Mouse (Mus musculus): ENCODE results near the gene Chrdl2. TPM values are rescaled to one million over a fixed set of nuclear protein-coding genes. Genes with fewer than 3 reads are reported as not detected.

The Chrdl2 gene
- total and polyA plus RNA-seq, 3 experiments = 0.05 TPM; not detected in 2

- TF ChIP-seq GATA1 (IDR thresholded peaks at IDR 0.05; ENCODE audit: borderline replicate concordance, low read length) (no peak), TAL1 (conservative IDR thresholded peaks at IDR 0.05; ENCODE audit: low read depth, low read length) (no peak), POLR2AphosphoS5 (IDR thresholded peaks at IDR 0.05; ENCODE audit: insufficient replicate concordance, low read depth, low read length) (no peak), GATA2 (IDR thresholded peaks at IDR 0.05; ENCODE audit: borderline replicate concordance, low read depth, low read length) (no peak), CTCF (IDR thresholded peaks at IDR 0.05; ENCODE audit: low read depth, low read length) (no peak)
- peaks cover 2% of the 10 kb centered on the region for H3K36me3 ChIP-seq (replicated peaks)
- H3K4me3 ChIP-seq (ENCODE audit: low read depth, low read length) = no peak overlapping the region
- H3K9me3 ChIP-seq (replicated peaks) = no peaks in the 10 kb centered on the region
- peaks cover 14% of the 10 kb centered on the region for H3K4me1 ChIP-seq (ENCODE audit: insufficient read depth, low read depth, low read length)
- no peak for ATAC-seq (ENCODE audit: extremely low read depth, insufficient number of reproducible peaks, low FRiP score, poor library complexity, severe bottlenecking)
- DNase-seq (ENCODE audit: low spot score) = no peak
- H3K27me3 ChIP-seq (ENCODE audit: insufficient read depth, low read length) = peaks cover 41% of the 10 kb centered on the region
Observed at GRCm38 (mm10) chr7:99982256-99983242, 23.4 kb upstream of the Chrdl2 start.

- TF ChIP-seq TAL1 (conservative IDR thresholded peaks at IDR 0.05; ENCODE audit: low read depth, low read length) = no peak
- peak; percentile 86 for TF ChIP-seq CTCF (IDR thresholded peaks at IDR 0.05; ENCODE audit: low read depth, low read length)
Observed at GRCm38 (mm10) chr7:99988725-99989124, 17.2 kb upstream of the Chrdl2 start.

GRCm38 (mm10) chr7:99989844-99990760, 15.9 kb upstream of the Chrdl2 start:
- Histone ChIP-seq H3K9me3 (replicated peaks) (no peaks in the 10 kb centered on the region), H3K4me3 (ENCODE audit: low read depth, low read length) (no peak overlapping the region), H3K36me3 (replicated peaks) (no peaks in the 10 kb centered on the region), H3K27me3 (ENCODE audit: insufficient read depth, low read length) (peaks cover 50% of the 10 kb centered on the region), H3K4me1 (ENCODE audit: insufficient read depth, low read depth, low read length) (peaks cover 20% of the 10 kb centered on the region)
- TF ChIP-seq POLR2AphosphoS5 (IDR thresholded peaks at IDR 0.05; ENCODE audit: insufficient replicate concordance, low read depth, low read length) (no peak), GATA1 (IDR thresholded peaks at IDR 0.05; ENCODE audit: borderline replicate concordance, low read length) (no peak), CTCF (IDR thresholded peaks at IDR 0.05; ENCODE audit: low read depth, low read length) (no peak), TAL1 (conservative IDR thresholded peaks at IDR 0.05; ENCODE audit: low read depth, low read length) (no peak), GATA2 (IDR thresholded peaks at IDR 0.05; ENCODE audit: borderline replicate concordance, low read depth, low read length) (no peak)
- ATAC-seq (ENCODE audit: extremely low read depth, insufficient number of reproducible peaks, low FRiP score, poor library complexity, severe bottlenecking) (no peak), DNase-seq (ENCODE audit: low spot score) (no peak)

More at GRCm38 (mm10) chr7:99988725-99989124, 17.2 kb upstream of the Chrdl2 start:
- DNase-seq (ENCODE audit: low spot score) (peak; percentile 54), ATAC-seq (ENCODE audit: extremely low read depth, insufficient number of reproducible peaks, low FRiP score, poor library complexity, severe bottlenecking) (no peak)
- H3K4me3 ChIP-seq (ENCODE audit: low read depth, low read length) = no peak overlapping the region
- H3K4me1 ChIP-seq (ENCODE audit: insufficient read depth, low read depth, low read length) = peaks cover 20% of the 10 kb centered on the region
- H3K27me3 ChIP-seq (ENCODE audit: insufficient read depth, low read length) = peaks cover 58% of the 10 kb centered on the region
- no peaks in the 10 kb centered on the region for H3K36me3 ChIP-seq (replicated peaks)
- no peaks in the 10 kb centered on the region for H3K9me3 ChIP-seq (replicated peaks)

GRCm38 (mm10) chr7:99990990-99991707, 14.8 kb upstream of the Chrdl2 start:
- H3K4me1 ChIP-seq (ENCODE audit: insufficient read depth, low read depth, low read length) = peaks cover 20% of the 10 kb centered on the region
- no peak for DNase-seq (ENCODE audit: low spot score)
- H3K4me3 ChIP-seq (ENCODE audit: low read depth, low read length) = no peak overlapping the region

DNA sequence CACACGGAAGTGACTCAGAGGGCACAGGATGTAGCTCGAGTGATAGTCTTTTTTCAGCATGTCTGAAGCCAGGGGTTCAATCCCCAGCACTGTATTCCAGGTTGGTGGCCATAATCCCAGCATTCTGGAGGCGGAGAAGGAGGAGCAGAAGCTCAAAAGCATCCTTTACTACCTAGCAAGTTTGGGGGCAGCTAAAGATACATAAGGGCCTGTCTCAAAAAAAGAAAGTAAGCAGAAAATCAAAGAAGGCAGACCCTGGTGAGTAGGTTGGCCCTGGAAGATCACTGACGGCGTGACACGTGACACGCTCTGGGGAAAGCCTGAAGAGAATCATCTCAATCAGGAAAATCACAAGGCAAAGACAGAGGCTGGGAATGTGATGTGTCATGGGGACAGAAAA, 12.8 kb upstream of the Chrdl2 start:
- no peaks in the 10 kb centered on the region for H3K9me3 ChIP-seq (replicated peaks)
- DNase-seq (ENCODE audit: low spot score) = no peak
- H3K4me3 ChIP-seq (ENCODE audit: low read depth, low read length) = no peak overlapping the region
- ATAC-seq (ENCODE audit: extremely low read depth, insufficient number of reproducible peaks, low FRiP score, poor library complexity, severe bottlenecking) = no peak
- H3K36me3 ChIP-seq (replicated peaks) = no peaks in the 10 kb centered on the region
- peaks cover 46% of the 10 kb centered on the region for H3K27me3 ChIP-seq (ENCODE audit: insufficient read depth, low read length)
- H3K4me1 ChIP-seq (ENCODE audit: insufficient read depth, low read depth, low read length) = peaks cover 16% of the 10 kb centered on the region
- TF ChIP-seq GATA2 (IDR thresholded peaks at IDR 0.05; ENCODE audit: borderline replicate concordance, low read depth, low read length) = no peak
- TF ChIP-seq TAL1 (conservative IDR thresholded peaks at IDR 0.05; ENCODE audit: low read depth, low read length) = no peak
- TF ChIP-seq GATA1 (IDR thresholded peaks at IDR 0.05; ENCODE audit: borderline replicate concordance, low read length) = no peak
- TF ChIP-seq POLR2AphosphoS5 (IDR thresholded peaks at IDR 0.05; ENCODE audit: insufficient replicate concordance, low read depth, low read length) = no peak
- no peak for TF ChIP-seq CTCF (IDR thresholded peaks at IDR 0.05; ENCODE audit: low read depth, low read length)

More at GRCm38 (mm10) chr7:99990990-99991707, 14.8 kb upstream of the Chrdl2 start:
- Histone ChIP-seq H3K27me3 (ENCODE audit: insufficient read depth, low read length) (peaks cover 46% of the 10 kb centered on the region), H3K9me3 (replicated peaks) (no peaks in the 10 kb centered on the region), H3K36me3 (replicated peaks) (no peaks in the 10 kb centered on the region)
- ATAC-seq (ENCODE audit: extremely low read depth, insufficient number of reproducible peaks, low FRiP score, poor library complexity, severe bottlenecking) = no peak; the same call in 1 of the 2 replicates
- TF ChIP-seq POLR2AphosphoS5 (IDR thresholded peaks at IDR 0.05; ENCODE audit: insufficient replicate concordance, low read depth, low read length) (no peak), GATA2 (IDR thresholded peaks at IDR 0.05; ENCODE audit: borderline replicate concordance, low read depth, low read length) (no peak), GATA1 (IDR thresholded peaks at IDR 0.05; ENCODE audit: borderline replicate concordance, low read length) (no peak), TAL1 (conservative IDR thresholded peaks at IDR 0.05; ENCODE audit: low read depth, low read length) (no peak), CTCF (IDR thresholded peaks at IDR 0.05; ENCODE audit: low read depth, low read length) (no peak)
